Mouse (Mus musculus): ENCODE measurements around the gene Kif5c.

- no peak for TF ChIP-seq CTCF (IDR thresholded peaks at IDR 0.05; ENCODE audit: borderline replicate concordance, insufficient read depth, low read length)
- TF ChIP-seq POLR2A (IDR thresholded peaks at IDR 0.05; ENCODE audit: low read depth, low read length) = no peak
These were observed 198.1 kb downstream of the Kif5c start for GRCm38 (mm10) chr2:49817151-49817550.
